Mouse (Mus musculus) bone marrow, adult 2 months (tissue): ENCODE data around the gene Cyp4a30b.
"Not testable (repeated sequence)": the region's sequence is repeated elsewhere in the genome, so short reads cannot be mapped to it uniquely, and the experiment has no call there.

ENCODE experiments used
- CTCF ChIP-seq: fragments of 200-500 bp; IDR thresholded peaks from 2 replicates; pipeline ENCODE4 v1.5.1; 2011; ENCODE audit warnings: low read length, control low read depth; ENCODE audit not compliant: control insufficient read depth, insufficient read depth
- POLR2A ChIP-seq: fragments of 200-500 bp; IDR thresholded peaks from 2 replicates; pipeline ENCODE4 v1.6.1; 2011; ENCODE audit warnings: low read depth, mild to moderate bottlenecking, control low read depth, low read length, borderline replicate concordance; ENCODE audit not compliant: control insufficient read depth

GRCm38 (mm10) chr4:115518000-115518399 lies 65.6 kb downstream of the Cyp4a30b start, which contains the start of gene Cyp4a10:
- TF ChIP-seq CTCF, POLR2A: not testable (repeated sequence)
